Mouse (Mus musculus) kidney, postnatal 0 days (tissue): ENCODE data around the gene Capza2. TPM values are rescaled to one million over a fixed set of nuclear protein-coding genes. Genes with fewer than 3 reads are reported as not detected.
"Not testable (repeated sequence)": the region's sequence is repeated elsewhere in the genome, so short reads cannot be mapped to it uniquely, and the experiment has no call there.

ENCODE experiments used
- ATAC-seq: fragments of 200-750 bp; cut with Nextera tagmentation; replicated peaks from 2 replicates; pipeline ENCODE4 v1.8.0; 2017; ENCODE audit warnings: low read depth, moderate number of reproducible peaks, moderate TSS enrichment, moderate library complexity; ENCODE audit not compliant: low FRiP score
- DNase-seq: peaks from one replicate; pipeline ENCODE4 v3.0.0-alpha.2; 2016; ENCODE audit warnings: low spot score
- H3K27ac ChIP-seq: fragments of 300-500 bp; sonication (generic); 2 replicates; pipeline ENCODE4 v1.5.1; 2014; ENCODE audit warnings: mild to moderate bottlenecking
- H3K27me3 ChIP-seq: fragments of 300-500 bp; sonication (generic); 2 replicates; pipeline ENCODE4 v1.6.1; 2014; ENCODE audit warnings: low read length, mixed read lengths; ENCODE audit not compliant: insufficient read depth
- H3K36me3 ChIP-seq: fragments of 300-500 bp; sonication (generic); 2 replicates; pipeline ENCODE4 v1.6.1; 2014; ENCODE audit warnings: low read length, mixed read lengths; ENCODE audit not compliant: insufficient read depth
- H3K4me1 ChIP-seq: fragments of 300-500 bp; sonication (generic); replicated peaks from 2 replicates; pipeline ENCODE4 v1.6.1; 2014; ENCODE audit warnings: antibody characterized with exemption, low read length, mixed read lengths; ENCODE audit not compliant: insufficient read depth
- H3K4me2 ChIP-seq: fragments of 300-500 bp; sonication (generic); 2 replicates; pipeline ENCODE4 v1.6.1; 2014; ENCODE audit warnings: mild to moderate bottlenecking, low read length, moderate library complexity, mixed read lengths
- H3K4me3 ChIP-seq: fragments of 300-500 bp; sonication (generic); replicated peaks from 2 replicates; pipeline ENCODE4 v1.5.1; 2014; ENCODE audit warnings: low read depth, low read length
- H3K9ac ChIP-seq: fragments of 300-500 bp; sonication (generic); 2 replicates; pipeline ENCODE4 v1.6.1; 2014; ENCODE audit warnings: low read depth, low read length
- H3K9me3 ChIP-seq: fragments of 300-500 bp; sonication (generic); replicated peaks from 2 replicates; pipeline ENCODE4 v1.6.1; 2016; ENCODE audit warnings: low read length, inconsistent platforms, mixed read lengths
- CTCF ChIP-seq: IDR thresholded peaks from 2 replicates; pipeline ENCODE4 v1.5.1; 2016; ENCODE audit warnings: antibody characterized with exemption, low read depth, mild to moderate bottlenecking, moderate library complexity
- WGBS: fragments of 180-500 bp; shearing (Covaris S2); extraction: QIAGEN DNeasy Blood & Tissue Kit; methylation state at CpG from one replicate; pipeline ENCODE4 v1.1.7; 2014; 5-methylcytosine and 5-hydroxymethylcytosine counted together
- polyA plus RNA-seq: library from polyadenylated mRNA; unstranded; fragments of >200 nt; fragmentation: Nextera tagmentation; extraction: Ambion mirVana; gene quantifications from 2 replicates; pipeline ENCODE4 v1.2.1, GENCODE M21; 2015

Capza2 gene
- polyA plus RNA-seq, 1 experiment from 2014 or later: 218 TPM

- Histone ChIP-seq H3K36me3 (no peaks in the 10 kb centered on the region), H3K9me3 (no peaks in the 10 kb centered on the region), H3K4me1 (no peaks in the 10 kb centered on the region), H3K27me3 (no peaks in the 10 kb centered on the region), H3K9ac (peak overlapping the region; percentile 94), H3K27ac (peak overlapping the region; percentile 96), H3K4me3 (peak overlapping the region; percentile 81), H3K4me2 (peak overlapping the region; percentile 70)
- DNase-seq (peak; percentile 82), ATAC-seq (peak; percentile 91)
- TF ChIP-seq CTCF: no peak
- under 1% methylated on average over 54 of the region's 97 CpGs for WGBS
Measured at GRCm38 (mm10) chr6:17693726-17694549, 57.9 kb downstream of the Capza2 start.

- no peaks in the 10 kb centered on the region for H3K36me3 ChIP-seq
- H3K4me3 ChIP-seq: peak overlapping the region; percentile 81
- no peaks in the 10 kb centered on the region for H3K27me3 ChIP-seq
- WGBS: under 1% methylated on average over 46 of the region's 46 CpGs
- ATAC-seq (peak; percentile 89), DNase-seq (peak; percentile 85)
- H3K9me3 ChIP-seq: no peaks in the 10 kb centered on the region
- H3K9ac ChIP-seq: peak overlapping the region; percentile 94
- H3K27ac ChIP-seq: peak overlapping the region; percentile 96
- TF ChIP-seq CTCF: peak; percentile 44
- H3K4me2 ChIP-seq: peak overlapping the region; percentile 70
- no peaks in the 10 kb centered on the region for H3K4me1 ChIP-seq
Measured at GRCm38 (mm10) chr6:17694550-17694951, 58.5 kb downstream of the Capza2 start.

GRCm38 (mm10) chr6:17696321-17696734 lies 60.3 kb downstream of the Capza2 start:
- ATAC-seq (no peak), DNase-seq (peak; percentile 81)
- H3K4me2 ChIP-seq: no peak overlapping the region
- 55% methylated on average over 5 of the region's 5 CpGs for WGBS
- H3K4me3 ChIP-seq: no peak overlapping the region
- H3K27ac ChIP-seq: no peak overlapping the region
- no peak overlapping the region for H3K9ac ChIP-seq
- no peaks in the 10 kb centered on the region for H3K27me3 ChIP-seq
- no peaks in the 10 kb centered on the region for H3K4me1 ChIP-seq
- no peaks in the 10 kb centered on the region for H3K36me3 ChIP-seq
- peak; percentile 77 for TF ChIP-seq CTCF
- no peaks in the 10 kb centered on the region for H3K9me3 ChIP-seq

- WGBS: 57% methylated on average over 7 of the region's 7 CpGs
- Histone ChIP-seq H3K4me2 (no peak overlapping the region), H3K4me3 (no peak overlapping the region), H3K27ac (no peak overlapping the region), H3K9ac (no peak overlapping the region), H3K4me1 (no peaks in the 10 kb centered on the region), H3K9me3 (no peaks in the 10 kb centered on the region), H3K27me3 (no peaks in the 10 kb centered on the region), H3K36me3 (no peaks in the 10 kb centered on the region)
- ATAC-seq (no peak; the same call in 1 of the 2 replicates), DNase-seq (no peak)
- TF ChIP-seq CTCF: no peak
Measured at GRCm38 (mm10) chr6:17700936-17701612, 65.0 kb downstream of the Capza2 start.

GRCm38 (mm10) chr6:17704038-17704437 lies 68.0 kb downstream of the Capza2 start:
- whole genome bisulfite sequencing: 83% methylated on average over 1 of the region's 1 CpGs
- not testable (repeated sequence) for H3K4me2 ChIP-seq, H3K27me3 ChIP-seq, H3K4me1 ChIP-seq, H3K9ac ChIP-seq, H3K4me3 ChIP-seq, DNase-seq, H3K9me3 ChIP-seq, H3K36me3 ChIP-seq, H3K27ac ChIP-seq, ATAC-seq

GRCm38 (mm10) chr6:17705973-17706372 lies 69.9 kb downstream of the Capza2 start:
- Histone ChIP-seq H3K4me1 (no peaks in the 10 kb centered on the region), H3K36me3 (no peaks in the 10 kb centered on the region), H3K27ac (no peak overlapping the region), H3K27me3 (no peaks in the 10 kb centered on the region), H3K9ac (no peak overlapping the region), H3K9me3 (no peaks in the 10 kb centered on the region), H3K4me2 (no peak overlapping the region), H3K4me3 (no peak overlapping the region)
- WGBS: 90% methylated on average over 3 of the region's 3 CpGs
- no peak for TF ChIP-seq CTCF
- ATAC-seq (no peak), DNase-seq (no peak)

Other genes starting within 250 kb of the Capza2 start
- gene Met, start 172.4 kb upstream of the Capza2 start, polyA plus RNA-seq: 17.6 and 17.9 TPM in 2 replicates
- 18.4 and 19.4 TPM in 2 replicates for gene St7, start 56.7 kb downstream of the Capza2 start, polyA plus RNA-seq